Mouse (Mus musculus): ENCODE results near the gene Cmah.

- TF ChIP-seq CTCF (IDR thresholded peaks at IDR 0.05; ENCODE audit: control insufficient read depth, insufficient read depth, insufficient replicate concordance, low read depth, low read length) (no peak), POLR2A (IDR thresholded peaks at IDR 0.05; ENCODE audit: control insufficient read depth, low read depth, low read length) (no peak)
These were observed 190.6 kb downstream of the Cmah start for GRCm38 (mm10) chr13:24517757-24518156.
